Mouse (Mus musculus) hindbrain, embryonic 14.5 days (tissue): ENCODE measurements at regions not wholly inside any gene's neighbourhood (a gene's known extent, or its start where the extent isn't known, plus 50 kb on each side); places are given as distances from the start of the nearest gene placed in this dataset.

Source experiments
- ATAC-seq: fragments of 200-750 bp; cut with Nextera tagmentation; 2 replicates; pipeline ENCODE4 v1.8.0; 2017; ENCODE audit warnings: moderate number of reproducible peaks, mild to moderate bottlenecking, moderate TSS enrichment, moderate library complexity; ENCODE audit not compliant: low FRiP score
- DNase-seq: peaks from one replicate; pipeline ENCODE4 v3.0.0-alpha.2; 2015; ENCODE audit warnings: low spot score
- H3K27ac ChIP-seq: fragments of 300-500 bp; sonication (generic); 2 replicates; pipeline ENCODE4 v1.5.1; 2014; ENCODE audit warnings: mild to moderate bottlenecking, moderate library complexity
- H3K27me3 ChIP-seq: fragments of 300-500 bp; sonication (generic); 2 replicates; pipeline ENCODE4 v1.6.1; 2014; ENCODE audit warnings: mild to moderate bottlenecking, low read length, mixed read lengths; ENCODE audit not compliant: control insufficient read depth, insufficient read depth
- H3K36me3 ChIP-seq: fragments of 300-500 bp; sonication (generic); replicated peaks from 2 replicates; pipeline ENCODE4 v1.6.1; 2014; ENCODE audit not compliant: control insufficient read depth, insufficient read depth
- H3K4me1 ChIP-seq: fragments of 300-500 bp; sonication (generic); replicated peaks from 2 replicates; pipeline ENCODE4 v1.6.1; 2014; ENCODE audit warnings: antibody characterized with exemption, low read length, mixed read lengths; ENCODE audit not compliant: control insufficient read depth, insufficient read depth
- H3K4me2 ChIP-seq: fragments of 300-500 bp; sonication (generic); replicated peaks from 2 replicates; pipeline ENCODE4 v1.6.1; 2014; ENCODE audit warnings: mild to moderate bottlenecking, moderate library complexity
- H3K4me3 ChIP-seq: fragments of 300-500 bp; sonication (generic); replicated peaks from 2 replicates; pipeline ENCODE4 v1.5.1; 2014; ENCODE audit warnings: mild to moderate bottlenecking, low read length
- H3K9ac ChIP-seq: fragments of 300-500 bp; sonication (generic); 2 replicates; pipeline ENCODE4 v1.6.1; 2014
- H3K9me3 ChIP-seq: fragments of 300-500 bp; sonication (generic); 2 replicates; pipeline ENCODE4 v1.6.1; 2016; ENCODE audit warnings: low read length; ENCODE audit not compliant: control insufficient read depth
- WGBS: fragments of 180-500 bp; shearing (Covaris S2); extraction: QIAGEN DNeasy Blood & Tissue Kit; methylation state at CpG from one replicate; pipeline ENCODE4 v1.1.7; 2014; 5-methylcytosine and 5-hydroxymethylcytosine counted together

GRCm38 (mm10) chr1:105431803-105432202 lies 75.3 kb upstream of the Rnf152 start:
- Histone ChIP-seq H3K4me1 (no peaks in the 10 kb centered on the region), H3K4me3 (no peak overlapping the region), H3K4me2 (no peak overlapping the region), H3K36me3 (no peaks in the 10 kb centered on the region), H3K9ac (no peak overlapping the region), H3K27ac (no peak overlapping the region), H3K27me3 (no peaks in the 10 kb centered on the region), H3K9me3 (no peaks in the 10 kb centered on the region)
- DNase-seq: no peak
- WGBS: 78% methylated on average over 2 of the region's 2 CpGs
- ATAC-seq: no peak

- H3K9ac ChIP-seq: no peak overlapping the region
- H3K27me3 ChIP-seq: no peaks in the 10 kb centered on the region
- H3K9me3 ChIP-seq: no peaks in the 10 kb centered on the region
- no peaks in the 10 kb centered on the region for H3K36me3 ChIP-seq
- ATAC-seq (no peak), DNase-seq (no peak)
- no peak overlapping the region for H3K27ac ChIP-seq
- H3K4me3 ChIP-seq: no peak overlapping the region
- H3K4me2 ChIP-seq: no peak overlapping the region
- H3K4me1 ChIP-seq: no peaks in the 10 kb centered on the region
- WGBS: 88% methylated on average over 4 of the region's 4 CpGs
Observed at GRCm38 (mm10) chr1:105430712-105431111, 74.2 kb upstream of the Rnf152 start.

GRCm38 (mm10) chr1:105428165-105428564 lies 71.7 kb upstream of the Rnf152 start:
- Histone ChIP-seq H3K27ac (no peak overlapping the region), H3K27me3 (no peaks in the 10 kb centered on the region), H3K4me2 (no peak overlapping the region), H3K36me3 (no peaks in the 10 kb centered on the region), H3K4me1 (no peaks in the 10 kb centered on the region), H3K4me3 (no peak overlapping the region), H3K9me3 (no peaks in the 10 kb centered on the region), H3K9ac (no peak overlapping the region)
- 95% methylated on average over 1 of the region's 1 CpGs for WGBS
- no peak for ATAC-seq
- no peak for DNase-seq

GRCm38 (mm10) chr1:105426086-105426485 lies 69.6 kb upstream of the Rnf152 start:
- no peak for DNase-seq
- Histone ChIP-seq H3K9me3 (no peaks in the 10 kb centered on the region), H3K9ac (no peak overlapping the region), H3K4me3 (no peak overlapping the region), H3K27me3 (no peaks in the 10 kb centered on the region), H3K27ac (no peak overlapping the region), H3K4me2 (no peak overlapping the region), H3K4me1 (no peaks in the 10 kb centered on the region), H3K36me3 (no peaks in the 10 kb centered on the region)
- no peak for ATAC-seq
- WGBS: 49% methylated on average over 4 of the region's 4 CpGs

GRCm38 (mm10) chr1:105423380-105423779 lies 66.9 kb upstream of the Rnf152 start:
- Histone ChIP-seq H3K27me3 (no peaks in the 10 kb centered on the region), H3K36me3 (no peaks in the 10 kb centered on the region), H3K4me1 (no peaks in the 10 kb centered on the region), H3K27ac (no peak overlapping the region), H3K4me3 (no peak overlapping the region), H3K9ac (no peak overlapping the region), H3K9me3 (no peaks in the 10 kb centered on the region), H3K4me2 (no peak overlapping the region)
- 33% methylated on average over 2 of the region's 2 CpGs for WGBS
- DNase-seq (no peak), ATAC-seq (peak; percentile 49; the same call in 1 of the 2 replicates)

GRCm38 (mm10) chr1:105422945-105423344 lies 66.4 kb upstream of the Rnf152 start:
- Histone ChIP-seq H3K27ac (no peak overlapping the region), H3K36me3 (no peaks in the 10 kb centered on the region), H3K4me2 (no peak overlapping the region), H3K9me3 (no peaks in the 10 kb centered on the region), H3K4me1 (no peaks in the 10 kb centered on the region), H3K9ac (no peak overlapping the region), H3K27me3 (no peaks in the 10 kb centered on the region), H3K4me3 (no peak overlapping the region)
- DNase-seq (no peak), ATAC-seq (no peak)
- WGBS: 80% methylated on average over 6 of the region's 6 CpGs

- Histone ChIP-seq H3K27ac (no peak overlapping the region), H3K9ac (no peak overlapping the region), H3K9me3 (no peaks in the 10 kb centered on the region), H3K4me3 (no peak overlapping the region), H3K27me3 (no peaks in the 10 kb centered on the region), H3K36me3 (no peaks in the 10 kb centered on the region), H3K4me1 (no peaks in the 10 kb centered on the region), H3K4me2 (no peak overlapping the region)
- no peak for DNase-seq
- ATAC-seq: no peak
- 87% methylated on average over 5 of the region's 5 CpGs for WGBS
Observed at GRCm38 (mm10) chr1:105420374-105421046, 64.0 kb upstream of the Rnf152 start.
